Mouse (Mus musculus) brain, embryonic 14.5 days (tissue): Measurements from ENCODE around the gene 4933428G20Rik.

Source experiments
- CTCF ChIP-seq: fragments of 200-500 bp; IDR thresholded peaks from 2 replicates; pipeline ENCODE4 v1.5.1; 2012; ENCODE audit warnings: inconsistent platforms, mild to moderate bottlenecking, moderate library complexity, borderline replicate concordance; ENCODE audit not compliant: insufficient read depth, insufficient read length; ENCODE audit errors: extremely low read depth
- POLR2A ChIP-seq: fragments of 200-500 bp; IDR thresholded peaks from 2 replicates; pipeline ENCODE4 v1.6.1; 2012; ENCODE audit warnings: mild to moderate bottlenecking, inconsistent platforms, borderline replicate concordance; ENCODE audit not compliant: poor library complexity, insufficient read depth, insufficient read length, severe bottlenecking; ENCODE audit errors: extremely low read depth

DNA sequence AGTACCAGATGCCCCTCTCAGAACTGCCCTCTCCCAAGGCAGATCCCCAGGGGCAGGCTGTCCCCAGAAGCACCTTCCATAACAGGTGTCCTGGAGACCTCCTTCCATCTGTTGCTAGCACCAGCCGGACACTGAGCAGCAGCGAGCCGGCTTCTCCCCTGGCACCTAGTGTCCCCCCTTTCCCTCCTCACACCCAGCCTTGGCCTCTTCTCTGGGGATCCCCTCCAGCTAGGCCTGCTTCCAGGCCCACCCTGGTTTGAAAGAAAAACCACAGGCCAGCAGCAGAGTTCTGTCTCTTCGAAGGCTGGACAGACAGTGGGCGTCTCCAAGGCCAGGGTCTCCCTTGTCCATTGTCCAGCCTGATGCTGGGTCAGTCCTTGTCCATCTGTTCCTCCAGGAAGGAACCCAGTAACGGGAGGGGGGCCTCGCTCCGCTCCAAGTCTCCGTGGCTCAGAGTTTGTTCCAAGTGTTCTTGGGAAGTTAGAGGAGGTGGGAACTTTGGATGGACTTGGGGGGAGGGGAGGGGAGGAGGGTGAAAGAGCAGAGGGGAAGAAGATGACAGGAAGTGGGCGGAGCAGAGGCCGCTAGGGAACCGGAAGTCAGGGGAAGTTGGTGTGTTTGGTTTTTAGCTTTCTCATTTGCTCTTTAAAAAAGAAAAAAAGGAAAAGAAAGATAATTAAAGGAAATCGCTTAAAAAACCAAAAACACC is 11.7 kb upstream of the 4933428G20Rik start:
- TF ChIP-seq CTCF: no peak
- no peak for TF ChIP-seq POLR2A
